Mouse (Mus musculus): ENCODE data around the gene Qrfp.

DNA sequence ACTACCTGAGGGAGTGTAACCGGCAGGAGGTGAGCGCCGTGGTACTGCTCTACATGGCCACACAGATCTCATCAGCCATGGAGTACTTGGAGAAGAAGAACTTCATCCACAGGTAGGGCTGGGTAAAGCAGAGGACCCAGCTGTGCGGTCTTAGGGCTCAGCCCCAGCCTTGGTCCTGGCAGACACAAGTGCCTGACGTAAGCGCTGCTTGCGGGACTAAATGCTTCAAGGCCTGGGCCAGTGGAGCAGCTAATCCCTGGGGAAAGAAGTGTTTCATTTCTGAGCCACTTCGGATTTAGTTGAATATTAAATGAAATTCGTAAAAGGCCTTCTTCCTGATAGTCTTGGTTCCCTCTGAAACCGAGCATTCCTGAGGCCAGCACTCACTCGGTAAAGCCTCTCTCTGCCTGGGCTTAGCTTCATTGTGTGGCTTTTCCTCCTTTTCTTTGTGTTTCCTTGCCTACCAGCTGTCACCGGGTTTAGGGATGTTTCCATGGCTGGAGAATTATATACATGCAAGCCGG, 19.6 kb downstream of the Qrfp start:
- no peak for TF ChIP-seq CTCF (IDR thresholded peaks at IDR 0.05; ENCODE audit: extremely low read depth, insufficient read depth, insufficient read length, insufficient replicate concordance)
- no peak for TF ChIP-seq POLR2A (IDR thresholded peaks at IDR 0.05; ENCODE audit: low read depth, low read length)

Measured in spleen, adult 2 months (tissue).